Mouse (Mus musculus) gastrocnemius, postnatal 14 days (tissue): Measurements from ENCODE around the gene Olfr790. TPM values are rescaled to one million over a fixed set of nuclear protein-coding genes. Genes with fewer than 3 reads are reported as not detected.

Source experiments
- DNase-seq: peaks from one replicate; pipeline ENCODE4 v3.0.0; 2021; ENCODE audit warnings: mixed read lengths
- intact Hi-C: fragments of 180-260 bp; cut with DNase I; formaldehyde crosslinking; loops from one replicate; pipeline ENCODE4 v1.15.1; 2025; ENCODE audit warnings: low total_unique reads
- long read RNA-seq, 2 experiments: library from polyadenylated mRNA; stranded (forward); transcript quantifications; one replicate each; pipeline ENCODE4 v2.0.0; 2021
- total RNA-seq, 2 experiments: library from RNA; stranded (reverse); gene quantifications; 2 replicates each; pipeline ENCODE4 v1.2.3; 2021

Olfr790 gene
- total RNA-seq: not detected
- long read RNA-seq, experiment 1: 0 reads
- long read RNA-seq, experiment 2: 0 reads

DNA sequence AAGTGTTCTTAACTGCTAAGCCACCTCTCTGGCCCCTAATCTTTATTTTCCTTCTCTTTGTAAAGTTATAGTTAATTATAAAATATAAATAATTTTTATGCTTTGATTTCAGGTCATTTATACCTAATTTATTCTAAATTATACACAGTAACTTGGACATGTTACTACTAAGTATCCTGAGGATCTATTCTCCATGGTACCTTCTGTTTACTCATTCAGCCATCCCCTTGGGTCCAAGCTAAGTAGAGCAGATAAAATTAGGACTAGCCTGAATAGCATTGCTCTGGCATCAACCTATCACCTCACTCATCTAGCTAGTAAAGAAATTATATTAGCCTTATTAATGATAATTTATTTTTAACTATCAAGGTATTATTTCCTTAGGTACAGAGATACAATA lies at the start of gene Olfr790:
Gene Olfr790, plus strand, starts transcription at position 301 of the 400 bp plus-strand sequence.
- intact Hi-C loops: no loop called here
- DNase-seq: no peak

DNA sequence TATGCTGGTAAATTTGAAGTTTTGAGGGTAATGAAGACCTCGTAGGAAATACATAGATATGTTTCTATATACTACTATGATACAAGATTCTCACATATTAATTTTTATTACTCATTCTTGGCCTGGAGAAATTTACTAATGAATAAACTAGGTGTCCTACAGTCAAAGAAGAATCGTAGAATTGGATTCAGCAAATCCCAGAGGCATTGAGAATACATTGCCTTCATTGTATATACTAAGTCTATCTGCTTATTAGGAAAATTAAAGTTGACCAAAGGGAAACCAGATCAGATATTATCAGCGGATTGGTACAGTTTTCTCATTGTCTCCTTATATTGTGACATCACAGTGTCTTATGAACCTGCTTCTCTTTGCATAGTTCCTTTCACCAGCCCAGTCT lies 36.7 kb upstream of the Olfr790 start, which contains the start of gene Olfr787:
Gene Olfr787, plus strand, starts transcription at position 301 of the 400 bp plus-strand sequence.
- intact Hi-C loops: no loop called here
- no peak for DNase-seq

DNA sequence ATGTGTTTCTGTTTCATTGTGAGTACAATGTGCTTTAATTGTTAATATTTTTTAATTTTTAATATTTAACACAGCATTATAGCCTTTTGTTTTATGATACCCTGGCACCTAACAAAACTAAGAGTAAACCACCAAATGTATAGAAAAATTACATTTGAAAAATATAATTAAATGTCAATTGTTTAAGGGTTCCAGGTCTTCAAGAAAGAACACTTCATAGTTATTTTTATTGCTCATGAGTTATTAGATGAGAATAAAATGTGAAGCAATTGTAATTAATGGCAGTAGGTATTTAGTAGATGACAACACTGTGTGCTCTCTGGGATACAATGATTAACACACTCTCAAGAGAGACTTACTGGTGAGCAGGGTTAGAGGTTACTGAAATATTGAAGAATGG lies 27.6 kb upstream of the Olfr790 start, which contains the start of gene Olfr788:
Gene Olfr788, plus strand, starts transcription at position 301 of the 400 bp plus-strand sequence.
- intact Hi-C loops: no loop called here
- DNase-seq: no peak

DNA sequence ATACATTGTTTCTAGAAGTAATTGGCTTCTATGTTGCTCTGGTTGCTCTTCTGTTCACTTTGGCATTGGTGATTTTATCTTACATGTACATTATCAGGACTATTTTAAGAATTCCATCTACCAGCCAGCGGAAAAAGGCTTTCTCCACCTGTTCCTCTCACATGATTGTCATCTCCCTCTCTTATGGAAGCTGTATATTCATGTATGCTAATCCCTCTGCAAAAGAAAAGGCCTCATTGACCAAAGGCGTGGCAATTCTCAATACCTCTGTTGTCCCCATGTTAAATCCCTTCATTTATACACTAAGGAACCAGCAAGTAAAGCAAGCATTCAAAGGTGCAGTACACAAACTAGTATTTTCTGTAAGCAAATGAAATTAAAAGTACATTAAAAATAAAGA lies 25.0 kb upstream of the Olfr790 start:
- intact Hi-C loops: no loop called here
- DNase-seq: no peak

DNA sequence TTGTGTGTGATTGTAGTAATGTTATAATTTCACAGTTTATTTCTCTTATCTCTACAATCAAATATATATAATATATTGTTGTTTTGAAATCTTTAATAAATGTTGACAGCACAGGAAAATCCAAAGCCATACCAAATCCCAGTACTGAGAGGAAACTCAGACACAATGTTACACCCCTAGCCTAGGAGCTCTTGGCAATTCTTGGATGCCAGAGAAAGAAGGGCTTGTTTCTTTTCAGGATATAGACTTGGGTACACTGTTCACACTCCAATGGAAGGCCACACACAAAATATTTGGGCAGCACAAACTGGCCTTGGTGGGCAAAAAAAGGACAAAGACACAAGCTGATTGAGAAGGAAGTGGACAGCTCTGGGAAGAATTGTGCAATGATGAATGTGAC lies 24.6 kb upstream of the Olfr790 start:
- DNase-seq: no peak
- intact Hi-C loops: no loop called here

DNA sequence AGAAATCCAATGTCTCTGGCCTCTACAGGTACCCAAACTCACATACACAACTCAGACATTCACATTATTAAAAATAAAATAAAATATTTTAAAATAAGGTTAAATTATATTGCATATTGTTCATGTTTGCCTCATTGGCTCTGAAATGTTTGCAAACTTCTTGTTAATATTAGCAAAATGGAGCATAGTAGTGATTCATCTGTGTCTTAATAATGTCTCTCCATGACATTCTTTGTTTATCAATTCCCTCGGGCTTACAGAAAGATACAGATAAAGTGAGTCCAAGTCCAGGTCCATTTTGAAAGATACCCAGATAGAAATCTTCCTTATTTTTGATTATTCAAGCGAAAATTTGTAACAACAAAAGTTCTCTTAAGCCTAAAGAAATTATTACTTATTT lies 13.8 kb upstream of the Olfr790 start, which contains the start of gene Olfr789:
Gene Olfr789, plus strand, starts transcription at position 301 of the 400 bp plus-strand sequence.
- no peak for DNase-seq
- intact Hi-C loops: no loop called here

DNA sequence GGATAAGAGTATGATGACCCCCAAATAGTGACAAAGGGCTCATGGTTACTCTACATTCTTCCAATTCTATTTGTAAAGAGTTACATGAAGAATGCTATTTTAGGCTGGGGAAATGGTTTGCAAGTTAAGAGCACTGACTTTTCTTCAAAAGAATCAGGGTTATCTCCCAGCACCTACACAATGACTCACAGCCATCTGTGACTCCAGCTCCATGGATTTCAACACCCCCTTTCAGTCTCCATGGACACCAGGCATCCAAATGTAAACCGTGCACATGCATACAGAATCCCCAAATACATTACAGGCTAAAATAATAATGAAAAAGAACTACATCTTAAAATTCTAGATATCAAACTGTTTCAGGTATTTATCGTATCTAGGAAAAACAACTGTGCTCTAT lies 8.2 kb upstream of the Olfr790 start:
- no peak for DNase-seq
- intact Hi-C loops: no loop called here

DNA sequence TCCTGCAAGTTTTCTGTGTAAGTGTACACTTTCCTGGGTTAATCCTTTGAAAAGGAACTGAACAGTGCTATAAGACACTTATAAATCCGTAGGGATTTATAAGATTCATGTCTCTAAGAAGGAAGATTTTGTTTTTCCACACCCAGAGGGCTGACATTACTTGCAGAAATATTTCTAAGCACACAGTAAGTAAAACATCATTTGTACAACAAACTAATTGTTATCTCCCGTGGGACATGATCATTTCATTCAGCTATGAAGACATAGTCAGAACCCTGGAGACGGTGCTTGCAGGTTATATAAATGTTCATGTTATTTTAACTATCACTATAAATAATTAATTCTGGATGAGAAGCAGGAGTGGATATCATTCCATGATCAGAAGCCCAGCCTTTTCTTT lies 23.2 kb downstream of the Olfr790 start, which contains the start of gene Olfr791:
Gene Olfr791, plus strand, starts transcription at position 301 of the 400 bp plus-strand sequence.
- intact Hi-C loops: no loop called here
- no peak for DNase-seq

DNA sequence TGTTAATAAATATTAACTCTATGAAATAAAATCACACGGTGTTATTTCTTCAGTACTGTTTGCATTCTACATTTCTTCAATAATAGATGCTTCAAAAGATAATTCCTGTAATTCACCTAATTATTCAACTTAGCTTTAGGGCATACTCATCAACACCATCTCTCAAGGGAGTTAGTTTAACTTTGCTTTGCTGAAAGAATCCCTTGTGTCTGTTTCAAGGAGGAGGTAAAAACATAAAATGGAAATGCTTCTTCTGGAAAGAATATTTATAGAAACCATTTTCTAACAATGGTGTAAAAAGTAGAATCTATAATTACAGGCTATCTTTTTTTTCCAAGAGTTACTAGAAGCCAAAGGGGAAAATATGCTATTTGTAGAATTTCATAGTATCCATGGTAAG lies 40.6 kb downstream of the Olfr790 start, which contains the start of gene Olfr792:
Gene Olfr792, plus strand, starts transcription at position 301 of the 400 bp plus-strand sequence.
- intact Hi-C loops: no loop called here
- no peak for DNase-seq

DNA sequence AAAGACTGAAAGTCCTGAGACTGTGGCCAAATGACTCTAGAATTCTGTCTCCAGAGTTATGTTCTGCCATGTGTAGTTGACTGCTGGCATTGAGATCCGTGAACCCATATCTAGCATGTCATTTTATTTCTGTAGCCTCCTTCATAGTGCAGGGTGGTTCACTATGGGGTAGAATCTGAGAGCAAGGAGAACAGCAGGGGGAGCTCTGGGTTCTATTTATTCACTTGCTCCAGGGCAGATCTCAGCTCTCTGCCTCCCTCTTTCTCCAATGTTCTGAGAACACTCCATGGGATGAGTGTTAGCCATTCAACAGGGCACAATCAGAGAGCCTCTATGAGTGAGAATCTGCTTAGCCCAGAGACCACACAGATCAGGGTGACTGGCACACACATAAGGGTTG lies 51.1 kb downstream of the Olfr790 start:
- intact Hi-C loops: no loop called here

More for the DNA sequence above, 51.1 kb downstream of the Olfr790 start:
- no peak for DNase-seq

Other genes with a start within 250 kb of the Olfr790 start
- gene Olfr776, start 239.4 kb upstream of the Olfr790 start, total RNA-seq: not detected
- not detected for gene Olfr777, start 227.0 kb upstream of the Olfr790 start, total RNA-seq
- gene Olfr780, start 180.4 kb upstream of the Olfr790 start, total RNA-seq: not detected
- not detected for gene Olfr781, start 169.6 kb upstream of the Olfr790 start, total RNA-seq
- gene Olfr782, start 149.6 kb upstream of the Olfr790 start, total RNA-seq: not detected
- under 1 TPM in 1 of 2 experiments, not detected in 1; 0.06 TPM for gene Olfr784, start 114.4 kb upstream of the Olfr790 start, total RNA-seq
- gene Olfr785, start 93.1 kb upstream of the Olfr790 start, total RNA-seq: not detected
- gene Olfr786, start 71.2 kb upstream of the Olfr790 start, total RNA-seq: not detected
- not detected for gene Olfr787, start 36.6 kb upstream of the Olfr790 start, total RNA-seq
- not detected for gene Olfr788, start 27.5 kb upstream of the Olfr790 start, total RNA-seq
- not detected for gene Olfr789, start 13.7 kb upstream of the Olfr790 start, total RNA-seq
- not detected for gene Olfr791, start 23.3 kb downstream of the Olfr790 start, total RNA-seq
- gene Olfr792, start 40.7 kb downstream of the Olfr790 start, total RNA-seq: not detected
- gene Olfr794, start 69.2 kb downstream of the Olfr790 start, total RNA-seq: not detected
- not detected for gene Olfr796, start 114.1 kb downstream of the Olfr790 start, total RNA-seq
- not detected for gene Olfr798, start 129.4 kb downstream of the Olfr790 start, total RNA-seq
- not detected for gene Olfr799, start 139.0 kb downstream of the Olfr790 start, total RNA-seq
- gene Olfr800, start 159.2 kb downstream of the Olfr790 start, total RNA-seq: not detected
- not detected for gene Olfr801, start 175.4 kb downstream of the Olfr790 start, total RNA-seq
- gene Olfr802, start 189.7 kb downstream of the Olfr790 start, total RNA-seq: not detected
- not detected for gene Olfr803, start 195.8 kb downstream of the Olfr790 start, total RNA-seq
- not detected for gene Olfr804, start 204.7 kb downstream of the Olfr790 start, total RNA-seq
- gene Olfr805, start 230.9 kb downstream of the Olfr790 start, total RNA-seq: not detected
- not detected for gene Olfr806, start 243.4 kb downstream of the Olfr790 start, total RNA-seq